Mouse (Mus musculus) stomach, embryonic 16.5 days (tissue): ENCODE results near the gene Rerg. TPM values are rescaled to one million over a fixed set of nuclear protein-coding genes. Genes with fewer than 3 reads are reported as not detected.
A peak's percentile ranks its signal among the peaks of the same experiment; 100 is the strongest.

Experiments
- ATAC-seq: fragments of 200-750 bp; cut with Nextera tagmentation; 2 replicates; pipeline ENCODE4 v1.8.0; 2017; ENCODE audit warnings: moderate number of reproducible peaks, moderate TSS enrichment; ENCODE audit not compliant: insufficient read depth, low FRiP score
- H3K27ac ChIP-seq: fragments of 300-500 bp; sonication (generic); 2 replicates; pipeline ENCODE4 v1.5.1; 2014; ENCODE audit warnings: low read length
- H3K27me3 ChIP-seq: fragments of 300-500 bp; sonication (generic); 2 replicates; pipeline ENCODE4 v1.6.1; 2014; ENCODE audit warnings: low read length, control low read depth, mixed read lengths; ENCODE audit not compliant: control insufficient read depth, insufficient read depth
- H3K36me3 ChIP-seq: fragments of 300-500 bp; sonication (generic); 2 replicates; pipeline ENCODE4 v1.6.1; 2014; ENCODE audit warnings: low read length; ENCODE audit not compliant: control insufficient read depth, insufficient read depth
- H3K4me1 ChIP-seq: fragments of 300-500 bp; sonication (generic); 2 replicates; pipeline ENCODE4 v1.6.1; 2014; ENCODE audit warnings: low read length, control low read depth, mixed read lengths; ENCODE audit not compliant: control insufficient read depth, insufficient read depth
- H3K4me2 ChIP-seq: fragments of 300-500 bp; sonication (generic); 2 replicates; pipeline ENCODE4 v1.6.1; 2014; ENCODE audit warnings: low read depth, low read length, mixed read lengths
- H3K4me3 ChIP-seq: fragments of 300-500 bp; sonication (generic); replicated peaks from 2 replicates; pipeline ENCODE4 v1.5.1; 2014; ENCODE audit warnings: mild to moderate bottlenecking, low read length
- H3K9ac ChIP-seq: fragments of 300-500 bp; sonication (generic); 2 replicates; pipeline ENCODE4 v1.6.1; 2014; ENCODE audit warnings: low read length
- H3K9me3 ChIP-seq: fragments of 300-500 bp; sonication (generic); replicated peaks from 2 replicates; pipeline ENCODE4 v1.6.1; 2016; ENCODE audit warnings: low read length, control low read depth; ENCODE audit not compliant: control insufficient read depth
- WGBS: fragments of 180-500 bp; shearing (Covaris S2); extraction: QIAGEN DNeasy Blood & Tissue Kit; methylation state at CpG from one replicate; pipeline ENCODE4 v1.1.7; 2014; 5-methylcytosine and 5-hydroxymethylcytosine counted together
- polyA plus RNA-seq: library from polyadenylated mRNA; unstranded; fragments of >200 nt; fragmentation: Nextera tagmentation; extraction: Ambion mirVana; gene quantifications from 2 replicates; pipeline ENCODE4 v1.2.1, GENCODE M21; 2015

Gene Rerg
- polyA plus RNA-seq, 1 experiment from 2014 or later, result 32.1 TPM

DNA sequence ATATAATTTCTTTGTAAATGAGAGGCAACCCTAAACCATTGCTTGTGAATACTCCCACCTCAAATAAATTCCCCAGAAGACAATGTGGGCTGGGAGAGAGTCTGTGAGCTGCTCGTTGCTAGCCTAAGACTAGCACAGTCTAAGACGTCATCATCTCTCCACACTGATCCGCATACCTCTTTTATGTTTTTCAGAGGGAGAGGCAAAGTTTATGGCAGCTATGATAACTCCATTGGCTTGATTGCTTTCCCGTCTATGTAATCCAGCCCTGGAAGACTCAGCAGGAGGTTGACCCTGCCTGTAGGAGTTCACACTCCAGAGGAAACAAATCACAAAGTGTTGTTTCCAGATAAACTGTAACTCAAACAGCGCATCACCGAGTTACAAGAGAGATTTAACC, 38.9 kb downstream of the Rerg start:
- Histone ChIP-seq H3K36me3 (no peaks in the 10 kb centered on the region), H3K4me1 (peaks cover 23% of the 10 kb centered on the region), H3K27ac (no peak overlapping the region), H3K9ac (no peak overlapping the region), H3K27me3 (no peaks in the 10 kb centered on the region), H3K9me3 (no peaks in the 10 kb centered on the region), H3K4me3 (no peak overlapping the region), H3K4me2 (no peak overlapping the region)
- WGBS, result 42% methylated on average over 6 of the region's 6 CpGs
- no peak for ATAC-seq

DNA sequence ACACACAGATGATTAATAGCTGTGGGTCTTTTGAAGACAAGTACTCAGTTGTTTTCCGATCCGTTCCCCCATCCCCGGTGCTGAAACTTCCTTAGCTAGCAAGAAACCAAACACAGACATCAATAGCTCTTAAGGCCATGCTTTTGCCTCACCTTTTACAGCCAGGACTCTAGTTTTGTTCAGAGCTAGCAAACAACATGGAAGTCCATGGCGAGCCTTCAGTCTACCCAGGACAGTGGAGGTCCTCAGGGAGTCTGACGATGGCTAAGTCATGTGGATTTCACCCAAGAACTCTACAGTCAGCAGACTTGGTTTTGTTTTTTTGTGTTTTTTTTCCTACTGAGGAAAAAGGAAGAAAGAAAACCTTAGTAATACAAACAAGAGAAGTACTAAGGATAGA, 43.4 kb downstream of the Rerg start:
- Histone ChIP-seq H3K9ac (no peak overlapping the region; the same call in 1 of the 2 replicates), H3K4me1 (peaks cover 16% of the 10 kb centered on the region), H3K36me3 (no peaks in the 10 kb centered on the region), H3K9me3 (no peaks in the 10 kb centered on the region), H3K27me3 (no peaks in the 10 kb centered on the region), H3K27ac (peak overlapping the region; percentile 88), H3K4me2 (no peak overlapping the region), H3K4me3 (no peak overlapping the region)
- 31% methylated on average over 5 of the region's 5 CpGs for WGBS
- no peak for ATAC-seq

DNA sequence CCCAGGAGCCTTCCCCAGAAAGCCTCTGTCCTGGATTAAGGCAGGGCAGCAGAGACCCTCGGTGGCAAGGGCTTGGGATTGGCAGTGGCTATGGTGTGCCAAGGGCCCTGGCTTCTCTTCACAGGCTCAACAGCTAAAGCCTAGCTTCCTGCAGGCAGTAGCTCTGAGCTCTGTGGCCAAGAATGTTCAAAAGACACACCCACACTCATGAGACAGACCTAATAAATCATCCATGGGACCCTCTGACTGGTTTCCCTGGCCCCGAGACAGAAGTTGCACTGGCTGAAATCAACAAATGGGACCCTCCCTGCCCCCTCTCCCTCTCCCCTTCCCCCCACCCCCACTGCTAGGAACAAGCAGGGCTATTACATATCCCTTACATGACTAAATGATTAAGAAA, 44.1 kb downstream of the Rerg start:
- Histone ChIP-seq H3K36me3 (no peaks in the 10 kb centered on the region), H3K4me2 (no peak overlapping the region), H3K27ac (peak overlapping the region; percentile 88), H3K4me1 (peaks cover 16% of the 10 kb centered on the region), H3K9me3 (no peaks in the 10 kb centered on the region), H3K27me3 (no peaks in the 10 kb centered on the region), H3K9ac (no peak overlapping the region), H3K4me3 (no peak overlapping the region)
- WGBS, result 23% methylated on average over 2 of the region's 2 CpGs
- peak; percentile 84; the same call in 1 of the 2 replicates for ATAC-seq

DNA sequence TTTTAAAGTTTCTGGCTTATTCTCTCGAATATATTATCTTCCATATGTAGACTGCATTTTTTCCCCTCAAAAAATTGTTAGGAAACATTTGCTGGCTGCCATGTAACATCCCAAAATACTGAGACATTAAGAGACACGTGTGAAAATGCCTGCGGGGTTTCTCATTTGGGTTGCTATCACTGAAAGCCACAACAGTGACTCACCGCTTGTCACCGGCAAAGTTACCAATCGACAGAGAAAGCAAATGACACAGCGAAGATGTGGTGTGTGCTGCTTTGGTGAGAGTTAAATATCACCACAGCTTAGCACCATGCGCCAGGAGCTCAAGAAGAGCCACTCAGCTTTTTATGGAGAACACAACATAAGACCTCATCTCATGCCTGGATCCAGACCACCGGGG, 44.9 kb downstream of the Rerg start:
- Histone ChIP-seq H3K36me3 (no peaks in the 10 kb centered on the region), H3K27me3 (no peaks in the 10 kb centered on the region), H3K9ac (no peak overlapping the region), H3K9me3 (no peaks in the 10 kb centered on the region), H3K4me2 (no peak overlapping the region), H3K4me3 (no peak overlapping the region), H3K4me1 (peaks cover 16% of the 10 kb centered on the region), H3K27ac (peak overlapping the region; percentile 88)
- ATAC-seq, result no peak
- WGBS, result 49% methylated on average over 9 of the region's 9 CpGs

DNA sequence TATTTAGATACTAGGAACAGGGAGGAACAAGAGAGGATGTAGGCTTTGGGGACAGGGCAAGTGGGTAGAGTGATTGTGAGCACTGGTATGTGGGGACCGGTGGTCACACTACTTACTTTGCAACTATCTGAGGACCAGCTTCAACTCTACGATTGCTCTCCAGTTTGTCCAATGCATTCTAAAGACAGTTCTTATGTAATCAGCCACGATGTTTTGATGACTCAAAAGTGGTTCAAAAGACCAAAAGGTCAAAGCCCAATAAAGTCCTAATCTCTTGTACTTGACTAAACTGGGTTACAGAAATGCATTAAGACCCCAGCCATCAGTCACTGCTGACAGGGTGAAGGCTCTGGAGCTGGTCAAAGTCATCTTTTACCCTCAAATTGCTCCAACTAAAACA, 45.3 kb downstream of the Rerg start:
- WGBS, result 39% methylated on average over 3 of the region's 3 CpGs
- H3K4me3 ChIP-seq, result no peak overlapping the region
- ATAC-seq, result 0 out of 2 replicates have a peak, but pooled peaks have one; percentile 15
- H3K36me3 ChIP-seq, result no peaks in the 10 kb centered on the region
- H3K9me3 ChIP-seq, result no peaks in the 10 kb centered on the region
- peaks cover 16% of the 10 kb centered on the region for H3K4me1 ChIP-seq
- H3K4me2 ChIP-seq, result no peak overlapping the region
- H3K27me3 ChIP-seq, result no peaks in the 10 kb centered on the region
- H3K27ac ChIP-seq, result peak overlapping the region; percentile 43
- no peak overlapping the region for H3K9ac ChIP-seq

DNA sequence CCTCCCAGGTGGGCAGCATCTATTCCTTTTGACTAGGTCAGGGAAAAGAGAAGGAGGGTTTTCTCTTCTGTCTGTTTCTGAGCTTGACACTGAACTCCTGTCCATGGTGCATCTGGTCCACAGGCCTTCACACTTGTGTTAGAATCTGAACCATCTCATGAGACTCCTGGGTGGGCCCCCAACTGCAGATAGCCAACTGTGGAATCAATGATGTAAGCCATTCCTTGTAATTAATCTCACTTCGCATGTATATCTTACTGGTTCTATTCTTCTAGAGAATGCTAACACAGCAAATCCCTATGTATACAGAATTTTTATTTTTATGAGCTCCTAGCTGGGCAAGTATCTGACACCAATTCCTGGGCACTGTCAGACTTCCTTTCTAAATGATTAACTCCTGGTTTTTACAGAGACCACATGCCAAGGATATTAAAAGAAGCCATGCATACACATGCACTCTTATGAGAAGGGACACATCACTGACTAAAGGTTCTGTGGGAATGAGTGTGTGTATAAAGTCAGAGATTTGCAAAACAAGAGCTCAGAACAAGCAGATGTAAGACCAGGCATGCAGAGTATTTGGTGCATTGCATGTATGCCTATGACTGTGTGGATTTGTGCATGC, 53.3 kb downstream of the Rerg start:
- Histone ChIP-seq H3K27ac (peak overlapping the region; percentile 91), H3K27me3 (no peaks in the 10 kb centered on the region), H3K4me1 (peaks cover 16% of the 10 kb centered on the region), H3K36me3 (no peaks in the 10 kb centered on the region), H3K4me2 (no peak overlapping the region), H3K4me3 (no peak overlapping the region), H3K9me3 (no peaks in the 10 kb centered on the region), H3K9ac (no peak overlapping the region)
- 27% methylated on average over 1 of the region's 1 CpGs for WGBS
- peak; percentile 83 for ATAC-seq

DNA sequence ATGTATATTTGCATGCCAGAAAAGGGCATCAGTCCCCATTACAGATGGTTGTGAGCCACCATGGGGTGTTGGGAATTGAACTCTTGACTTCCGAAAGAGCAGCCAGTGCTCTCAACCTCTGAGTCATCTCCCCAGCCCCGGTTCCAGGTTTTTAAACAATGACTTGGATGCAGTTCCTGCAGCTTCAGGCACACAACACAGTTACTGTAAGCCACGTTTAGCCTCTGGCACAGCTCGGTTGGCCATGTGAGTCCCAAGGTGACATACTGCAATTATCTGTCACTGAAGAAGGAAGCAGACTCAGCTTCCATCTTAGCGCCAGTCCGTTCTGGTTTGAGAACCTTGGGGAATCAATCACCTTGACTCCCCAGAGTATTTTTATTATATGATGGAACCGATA, 55.4 kb downstream of the Rerg start:
- H3K4me1 ChIP-seq, result peaks cover 21% of the 10 kb centered on the region
- 66% methylated on average over 7 of the region's 7 CpGs for WGBS
- no peak for ATAC-seq
- H3K27me3 ChIP-seq, result no peaks in the 10 kb centered on the region
- no peak overlapping the region for H3K4me3 ChIP-seq
- no peaks in the 10 kb centered on the region for H3K9me3 ChIP-seq
- H3K4me2 ChIP-seq, result no peak overlapping the region
- H3K9ac ChIP-seq, result no peak overlapping the region
- H3K27ac ChIP-seq, result no peak overlapping the region
- H3K36me3 ChIP-seq, result no peaks in the 10 kb centered on the region

DNA sequence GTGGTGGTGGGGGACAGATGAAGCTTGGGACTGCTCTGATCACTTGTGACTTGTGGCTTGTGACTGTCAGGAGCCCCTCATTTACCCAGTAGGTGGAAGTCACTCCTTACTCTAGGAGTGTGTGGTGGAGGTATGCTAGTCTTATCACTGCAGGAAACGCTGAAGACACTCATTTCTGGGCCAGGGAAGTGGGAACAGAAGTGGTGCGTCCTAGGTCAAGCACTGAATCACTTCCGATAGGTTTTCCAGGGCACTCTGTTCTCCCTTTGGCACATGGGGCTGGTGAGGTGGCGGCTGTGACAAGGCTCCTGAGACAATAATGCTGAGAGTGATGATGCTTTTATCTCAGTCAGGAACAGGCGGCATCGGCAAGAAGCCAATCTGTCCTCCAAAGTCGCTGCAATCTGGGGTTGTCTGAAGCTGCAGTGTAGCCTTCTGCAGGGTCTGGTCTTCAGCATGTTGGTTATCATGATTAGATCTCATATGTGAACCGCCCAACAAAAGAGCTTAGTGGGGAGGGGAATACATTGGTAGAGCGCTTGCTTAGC, 59.0 kb downstream of the Rerg start:
- ATAC-seq, result no peak
- Histone ChIP-seq H3K4me3 (no peak overlapping the region), H3K4me1 (peaks cover 8% of the 10 kb centered on the region; the same call in 1 of the 2 replicates), H3K27ac (peak overlapping the region; percentile 83), H3K27me3 (no peaks in the 10 kb centered on the region), H3K4me2 (no peak overlapping the region), H3K9me3 (no peaks in the 10 kb centered on the region), H3K9ac (no peak overlapping the region), H3K36me3 (no peaks in the 10 kb centered on the region)
- WGBS, result 78% methylated on average over 9 of the region's 9 CpGs

DNA sequence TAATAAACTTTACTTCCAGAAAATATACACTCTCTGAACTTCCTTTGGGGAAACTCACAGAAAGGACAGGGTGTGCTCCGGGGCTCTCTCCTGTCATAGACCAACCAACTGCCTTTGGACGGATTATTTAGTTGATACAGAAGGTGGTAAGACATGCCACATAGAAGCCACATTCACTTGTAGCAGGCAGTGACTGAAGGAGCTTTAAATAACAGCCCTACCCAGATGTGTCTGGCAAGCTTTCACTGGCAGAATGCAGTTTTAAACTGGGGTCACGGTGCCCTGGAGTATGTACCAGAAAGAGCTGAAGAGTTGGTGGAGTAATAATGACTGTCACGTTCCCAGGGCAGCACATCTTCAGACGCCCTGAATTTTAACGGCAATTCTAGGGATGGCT, 59.5 kb downstream of the Rerg start:
- Histone ChIP-seq H3K27ac (peak overlapping the region; percentile 83), H3K36me3 (no peaks in the 10 kb centered on the region), H3K27me3 (no peaks in the 10 kb centered on the region), H3K9ac (no peak overlapping the region), H3K9me3 (no peaks in the 10 kb centered on the region), H3K4me1 (peaks cover 5% of the 10 kb centered on the region; the same call in 1 of the 2 replicates), H3K4me2 (no peak overlapping the region; the same call in 1 of the 2 replicates), H3K4me3 (no peak overlapping the region)
- 55% methylated on average over 6 of the region's 6 CpGs for WGBS
- peak; percentile 38; the same call in 1 of the 2 replicates for ATAC-seq
